Mouse (Mus musculus) liver, postnatal 0 days (tissue): Measurements from ENCODE around the gene Tmed6.

Experiments used
- CTCF ChIP-seq: sonication (generic); IDR thresholded peaks from 2 replicates; pipeline ENCODE4 v1.5.1; 2016; ENCODE audit warnings: antibody characterized with exemption, low read depth
- EP300 ChIP-seq: IDR thresholded peaks from 2 replicates; pipeline ENCODE4 v1.6.1; 2016; ENCODE audit warnings: antibody characterized with exemption, low read depth, mild to moderate bottlenecking

DNA sequence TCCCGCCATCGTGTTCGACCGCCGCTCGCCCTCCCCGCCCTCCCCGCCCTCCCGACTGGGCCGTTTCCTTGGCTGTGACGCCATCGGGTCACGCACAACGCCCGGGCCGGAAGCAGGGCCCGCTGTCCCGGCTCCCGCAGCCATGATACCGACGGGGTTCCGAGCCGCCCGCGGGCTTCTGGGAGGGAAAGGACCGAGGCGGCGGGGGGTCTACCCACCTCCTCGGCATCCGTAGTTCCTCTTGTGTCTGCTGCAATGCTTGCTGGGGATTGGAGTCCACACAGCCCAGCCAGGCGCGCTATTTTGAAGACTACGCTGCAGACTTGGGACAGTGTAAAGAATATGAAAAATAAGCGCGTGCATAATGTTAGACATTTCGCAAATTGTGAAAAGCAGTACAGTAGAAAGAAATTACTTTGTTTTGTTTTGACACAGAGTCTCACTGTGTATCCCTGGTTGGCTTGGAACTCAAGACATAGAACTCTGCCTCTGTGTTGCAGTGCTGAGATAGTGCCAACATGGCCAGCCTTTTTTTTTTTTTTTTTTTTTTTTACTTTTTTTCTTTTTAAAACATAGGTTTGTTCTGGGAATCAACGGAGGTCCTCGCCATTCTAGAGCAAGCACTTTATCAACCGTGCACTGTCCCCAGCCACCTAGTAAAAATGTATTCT is 31.1 kb upstream of the Tmed6 start, which contains the start of gene Terf2:
- TF ChIP-seq EP300: no peak
- TF ChIP-seq CTCF: no peak
